Mouse (Mus musculus): ENCODE measurements around the gene Dolpp1.

Dolpp1 gene

GRCm38 (mm10) chr2:30440701-30441517 is 48.9 kb downstream of the Dolpp1 start:
- DNase-seq (ENCODE audit: low spot score in 2 of 2): peak in 1 of 2 experiments; percentile 52

- peak; percentile 38 to 55 for DNase-seq (ENCODE audit: low spot score in 2 of 2)
Observed at GRCm38 (mm10) chr2:30441518-30442497, 49.8 kb downstream of the Dolpp1 start.

- no peak for DNase-seq (ENCODE audit: low spot score in 2 of 2)
Observed at GRCm38 (mm10) chr2:30442498-30442890, 50.4 kb downstream of the Dolpp1 start.

- DNase-seq (ENCODE audit: low spot score in 2 of 2): no peak
Observed at GRCm38 (mm10) chr2:30443281-30443680, 51.2 kb downstream of the Dolpp1 start.

- DNase-seq (ENCODE audit: low spot score in 2 of 2): no peak
Observed at GRCm38 (mm10) chr2:30444006-30444405, 52.0 kb downstream of the Dolpp1 start.

- no peak for DNase-seq (ENCODE audit: low spot score in 2 of 2)
Observed at GRCm38 (mm10) chr2:30444450-30444849, 52.4 kb downstream of the Dolpp1 start.

GRCm38 (mm10) chr2:30445312-30445711 is 53.3 kb downstream of the Dolpp1 start:
- no peak for DNase-seq (ENCODE audit: low spot score in 2 of 2)

- DNase-seq (ENCODE audit: low spot score in 2 of 2): no peak
Observed at GRCm38 (mm10) chr2:30446891-30447826, 55.1 kb downstream of the Dolpp1 start.

GRCm38 (mm10) chr2:30448371-30448770 is 56.3 kb downstream of the Dolpp1 start:
- no peak for DNase-seq (ENCODE audit: low spot score in 2 of 2)
